Mouse (Mus musculus): ENCODE results near the gene Ncoa6. TPM values are rescaled to one million over a fixed set of nuclear protein-coding genes. Genes with fewer than 3 reads are reported as not detected.

Gene Ncoa6
- polyA plus RNA-seq, 1 experiment from 2014 or later = 27.1 TPM

GRCm38 (mm10) chr2:155512479-155512878 lies 38.8 kb upstream of the Ncoa6 start:
- no peak overlapping the region for H3K9ac ChIP-seq
- H3K4me3 ChIP-seq (ENCODE audit: low read depth, low read length) = no peak overlapping the region
- ATAC-seq (ENCODE audit: insufficient read depth) (no peak), DNase-seq (peak; percentile 77)
- no peak overlapping the region for H3K27ac ChIP-seq (ENCODE audit: low read depth)
- peaks cover 5% of the 10 kb centered on the region; the same call in 1 of the 2 replicates for H3K27me3 ChIP-seq (ENCODE audit: insufficient read depth, low read length)
- no peaks in the 10 kb centered on the region for H3K9me3 ChIP-seq (ENCODE audit: low read depth, low read length)
- H3K4me1 ChIP-seq (ENCODE audit: insufficient read depth) = 0 out of 2 replicates have a peak, but pooled peaks cover 2% of the 10 kb centered on the region
- peak; percentile 76 for TF ChIP-seq CTCF (IDR thresholded peaks at IDR 0.05; ENCODE audit: low read depth)
- 65% methylated on average over 4 of the region's 4 CpGs for WGBS
- no peaks in the 10 kb centered on the region for H3K36me3 ChIP-seq (ENCODE audit: insufficient read depth)
- no peak overlapping the region for H3K4me2 ChIP-seq

GRCm38 (mm10) chr2:155507721-155508470 lies 34.2 kb upstream of the Ncoa6 start:
- TF ChIP-seq CTCF (IDR thresholded peaks at IDR 0.05; ENCODE audit: low read depth) = no peak
- ATAC-seq (ENCODE audit: insufficient read depth) = no peak
- no peak overlapping the region for H3K9ac ChIP-seq
- WGBS = 56% methylated on average over 10 of the region's 10 CpGs
- no peaks in the 10 kb centered on the region for H3K9me3 ChIP-seq (ENCODE audit: low read depth, low read length)
- no peak overlapping the region for H3K27ac ChIP-seq (ENCODE audit: low read depth)
- H3K4me1 ChIP-seq (ENCODE audit: insufficient read depth) = no peaks in the 10 kb centered on the region
- no peak overlapping the region for H3K4me2 ChIP-seq
- H3K36me3 ChIP-seq (ENCODE audit: insufficient read depth) = no peaks in the 10 kb centered on the region
- no peaks in the 10 kb centered on the region for H3K27me3 ChIP-seq (ENCODE audit: insufficient read depth, low read length)
- H3K4me3 ChIP-seq (ENCODE audit: low read depth, low read length) = no peak overlapping the region
- DNase-seq = no peak

GRCm38 (mm10) chr2:155505811-155506210 lies 32.1 kb upstream of the Ncoa6 start:
- Histone ChIP-seq H3K9me3 (ENCODE audit: low read depth, low read length) (no peaks in the 10 kb centered on the region), H3K27ac (ENCODE audit: low read depth) (no peak overlapping the region), H3K4me2 (no peak overlapping the region), H3K36me3 (ENCODE audit: insufficient read depth) (no peaks in the 10 kb centered on the region), H3K27me3 (ENCODE audit: insufficient read depth, low read length) (no peaks in the 10 kb centered on the region), H3K4me3 (ENCODE audit: low read depth, low read length) (no peak overlapping the region), H3K4me1 (ENCODE audit: insufficient read depth) (no peaks in the 10 kb centered on the region), H3K9ac (no peak overlapping the region)
- WGBS = 79% methylated on average over 9 of the region's 9 CpGs
- no peak for ATAC-seq (ENCODE audit: insufficient read depth)
- no peak for TF ChIP-seq CTCF (IDR thresholded peaks at IDR 0.05; ENCODE audit: low read depth)
- no peak for DNase-seq

GRCm38 (mm10) chr2:155504440-155505355 lies 31.0 kb upstream of the Ncoa6 start:
- Histone ChIP-seq H3K27ac (ENCODE audit: low read depth) (no peak overlapping the region), H3K27me3 (ENCODE audit: insufficient read depth, low read length) (no peaks in the 10 kb centered on the region), H3K9me3 (ENCODE audit: low read depth, low read length) (no peaks in the 10 kb centered on the region), H3K4me2 (no peak overlapping the region), H3K36me3 (ENCODE audit: insufficient read depth) (no peaks in the 10 kb centered on the region), H3K4me1 (ENCODE audit: insufficient read depth) (no peaks in the 10 kb centered on the region), H3K9ac (no peak overlapping the region), H3K4me3 (ENCODE audit: low read depth, low read length) (no peak overlapping the region)
- WGBS = 53% methylated on average over 13 of the region's 13 CpGs
- ATAC-seq (ENCODE audit: insufficient read depth) (no peak), DNase-seq (peak; percentile 51)
- TF ChIP-seq CTCF (IDR thresholded peaks at IDR 0.05; ENCODE audit: low read depth) = no peak

- no peaks in the 10 kb centered on the region for H3K4me1 ChIP-seq (ENCODE audit: insufficient read depth)
- no peaks in the 10 kb centered on the region for H3K36me3 ChIP-seq (ENCODE audit: insufficient read depth)
- H3K9ac ChIP-seq = no peak overlapping the region
- no peak for ATAC-seq (ENCODE audit: insufficient read depth)
- no peak overlapping the region for H3K27ac ChIP-seq (ENCODE audit: low read depth)
- WGBS = 67% methylated on average over 7 of the region's 7 CpGs
- no peaks in the 10 kb centered on the region for H3K27me3 ChIP-seq (ENCODE audit: insufficient read depth, low read length)
- no peaks in the 10 kb centered on the region for H3K9me3 ChIP-seq (ENCODE audit: low read depth, low read length)
- H3K4me2 ChIP-seq = no peak overlapping the region
- no peak for TF ChIP-seq CTCF (IDR thresholded peaks at IDR 0.05; ENCODE audit: low read depth)
- no peak for DNase-seq
- H3K4me3 ChIP-seq (ENCODE audit: low read depth, low read length) = no peak overlapping the region
These were observed 28.9 kb upstream of the Ncoa6 start for GRCm38 (mm10) chr2:155502596-155502995.

- ATAC-seq (ENCODE audit: insufficient read depth) = no peak
- Histone ChIP-seq H3K4me1 (ENCODE audit: insufficient read depth) (no peaks in the 10 kb centered on the region), H3K4me2 (no peak overlapping the region), H3K27ac (ENCODE audit: low read depth) (no peak overlapping the region), H3K9ac (no peak overlapping the region), H3K4me3 (ENCODE audit: low read depth, low read length) (no peak overlapping the region), H3K27me3 (ENCODE audit: insufficient read depth, low read length) (no peaks in the 10 kb centered on the region), H3K36me3 (ENCODE audit: insufficient read depth) (no peaks in the 10 kb centered on the region), H3K9me3 (ENCODE audit: low read depth, low read length) (no peaks in the 10 kb centered on the region)
- WGBS = 82% methylated on average over 6 of the region's 6 CpGs
- TF ChIP-seq CTCF (IDR thresholded peaks at IDR 0.05; ENCODE audit: low read depth) = no peak
- no peak for DNase-seq
These were observed 17.3 kb upstream of the Ncoa6 start for GRCm38 (mm10) chr2:155490998-155491397.

GRCm38 (mm10) chr2:155482021-155482420 lies 8.3 kb upstream of the Ncoa6 start:
- TF ChIP-seq CTCF (IDR thresholded peaks at IDR 0.05; ENCODE audit: low read depth) = peak; percentile 64
- H3K4me2 ChIP-seq = no peak overlapping the region
- H3K9ac ChIP-seq = no peak overlapping the region
- no peaks in the 10 kb centered on the region for H3K36me3 ChIP-seq (ENCODE audit: insufficient read depth)
- no peak overlapping the region for H3K4me3 ChIP-seq (ENCODE audit: low read depth, low read length)
- no peaks in the 10 kb centered on the region for H3K4me1 ChIP-seq (ENCODE audit: insufficient read depth)
- no peaks in the 10 kb centered on the region for H3K27me3 ChIP-seq (ENCODE audit: insufficient read depth, low read length)
- 43% methylated on average over 3 of the region's 3 CpGs for WGBS
- ATAC-seq (ENCODE audit: insufficient read depth) = no peak
- H3K27ac ChIP-seq (ENCODE audit: low read depth) = no peak overlapping the region
- 0 out of 2 replicates have a peak, but pooled peaks cover 4% of the 10 kb centered on the region for H3K9me3 ChIP-seq (ENCODE audit: low read depth, low read length)
- peak; percentile 86 for DNase-seq
